Mouse (Mus musculus) MEL-GATA-1-ER (cell line): ENCODE measurements around the gene Pxmp2.
A peak's percentile ranks its signal among the peaks of the same experiment; 100 is the strongest.

Experiments used
- DNase-seq: peaks from one replicate; pipeline ENCODE4 v3.0.0-alpha.2; 2012; ENCODE audit warnings: low read depth; ENCODE audit errors: extremely low read depth

Pxmp2 gene

DNA sequence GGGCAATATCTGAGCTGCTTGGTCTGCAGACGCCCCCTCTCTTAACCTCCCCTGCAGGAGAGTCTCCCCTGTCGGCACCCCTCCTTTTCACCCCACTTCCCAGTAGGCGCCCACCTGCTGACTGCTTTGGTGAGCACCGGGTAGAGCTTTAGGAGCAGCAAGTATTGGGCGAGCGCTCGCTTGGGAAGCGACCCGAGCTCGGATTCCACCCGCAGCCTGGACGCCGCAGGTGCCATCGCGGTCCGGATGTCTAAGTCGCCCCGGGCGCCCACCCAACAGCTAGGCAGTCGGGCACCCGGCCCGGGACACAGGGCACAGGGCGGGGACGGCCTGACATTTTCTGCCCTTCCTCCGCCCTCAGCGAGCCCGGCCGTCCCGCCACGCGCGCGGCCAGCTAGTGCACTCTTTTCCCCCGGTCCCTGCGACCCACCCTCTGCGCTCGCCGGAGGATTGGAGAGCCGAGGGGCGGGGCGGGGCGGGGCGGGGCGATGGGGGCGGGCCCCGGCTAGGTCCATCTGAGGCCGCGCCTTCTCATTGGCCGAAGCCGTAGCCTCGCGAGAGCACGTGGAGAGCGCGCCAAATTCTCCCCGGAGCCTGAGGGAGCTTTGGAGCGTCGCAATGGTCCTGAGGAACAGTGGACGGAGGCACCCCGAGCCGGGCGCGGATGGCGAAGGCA, at the start of gene Pxmp2, which contains the start of gene Pole:
Pxmp2 (minus strand) TSS at position 417 of the 676 bp plus-strand sequence.
Pole (plus strand) TSS at position 537 of the 676 bp plus-strand sequence.
- DNase-seq: peak; percentile 79

DNA sequence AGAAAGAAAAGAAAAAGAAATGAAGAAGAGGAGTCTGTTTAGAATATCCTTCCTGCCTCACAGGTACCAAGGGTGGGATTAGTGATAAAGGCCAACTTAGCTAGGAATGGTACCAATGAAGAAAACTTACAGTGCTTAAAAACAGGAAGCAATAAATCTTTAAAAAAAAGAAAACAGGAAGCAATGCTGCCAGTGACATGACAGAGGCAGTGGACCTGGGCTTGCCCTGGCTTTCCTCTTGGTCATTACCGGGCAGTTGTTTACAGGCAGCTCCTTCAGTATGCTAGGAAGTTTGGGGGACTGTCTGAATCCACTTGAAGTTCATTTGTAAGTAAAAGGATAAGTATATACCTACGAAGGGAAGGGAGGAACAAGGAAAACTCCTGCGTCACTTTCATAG, 44.5 kb upstream of the Pxmp2 start:
- DNase-seq: no peak

DNA sequence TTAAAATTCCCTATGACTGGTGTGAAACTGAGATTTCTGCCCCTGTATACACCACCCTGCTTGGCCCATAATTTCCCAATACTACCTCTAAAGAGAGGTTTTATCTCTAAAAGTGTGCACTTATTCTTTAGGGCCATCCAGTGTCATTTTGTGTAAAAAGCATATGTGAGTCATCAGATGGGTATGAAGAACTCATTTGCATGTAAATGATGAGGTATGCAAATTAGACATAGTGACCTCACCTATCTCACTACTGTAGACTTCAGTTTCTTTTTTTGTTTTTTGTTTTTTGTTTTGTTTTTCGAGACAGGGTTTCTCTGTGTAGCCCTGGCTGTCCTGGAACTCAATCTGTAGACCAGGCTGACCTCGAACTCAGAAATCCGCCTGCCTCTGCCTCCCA, 27.1 kb upstream of the Pxmp2 start:
- DNase-seq: no peak

DNA sequence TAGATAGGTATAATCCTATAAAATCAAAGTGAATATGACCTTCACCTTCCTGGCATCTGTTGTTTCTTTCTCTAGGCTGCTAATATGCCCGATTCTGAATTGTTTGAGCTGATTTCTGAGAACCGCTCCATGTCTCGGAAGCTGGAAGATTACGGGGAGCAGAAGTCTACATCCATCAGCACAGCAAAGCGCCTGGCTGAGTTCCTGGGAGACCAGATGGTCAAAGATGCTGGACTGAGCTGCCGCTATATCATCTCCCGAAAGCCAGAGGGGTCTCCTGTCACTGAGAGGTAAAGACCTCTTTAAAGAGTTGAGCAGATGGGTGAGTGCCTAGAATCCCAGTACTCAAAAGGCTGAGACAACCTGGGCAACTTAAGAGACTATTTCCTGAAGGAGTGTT, 22.9 kb upstream of the Pxmp2 start:
- no peak for DNase-seq

DNA sequence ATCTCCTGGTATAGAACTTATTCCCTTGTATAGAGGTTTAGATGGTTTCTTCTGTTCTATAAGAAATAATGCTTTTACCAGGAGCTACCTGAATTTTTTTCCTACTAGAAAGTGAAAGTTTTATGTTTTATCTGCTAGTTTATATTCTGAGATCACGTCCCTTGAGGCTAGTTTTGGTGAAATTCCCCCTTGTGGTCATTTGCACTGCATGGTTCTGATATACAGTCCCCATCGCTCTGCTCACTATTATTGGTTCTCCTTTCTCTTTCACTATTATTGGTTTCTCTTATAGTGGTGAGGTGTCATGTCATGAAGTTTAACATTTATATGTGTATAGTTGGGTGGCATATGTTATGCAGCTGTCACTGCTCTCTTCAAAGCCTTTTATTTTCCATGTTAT, 14.6 kb upstream of the Pxmp2 start:
- no peak for DNase-seq

DNA sequence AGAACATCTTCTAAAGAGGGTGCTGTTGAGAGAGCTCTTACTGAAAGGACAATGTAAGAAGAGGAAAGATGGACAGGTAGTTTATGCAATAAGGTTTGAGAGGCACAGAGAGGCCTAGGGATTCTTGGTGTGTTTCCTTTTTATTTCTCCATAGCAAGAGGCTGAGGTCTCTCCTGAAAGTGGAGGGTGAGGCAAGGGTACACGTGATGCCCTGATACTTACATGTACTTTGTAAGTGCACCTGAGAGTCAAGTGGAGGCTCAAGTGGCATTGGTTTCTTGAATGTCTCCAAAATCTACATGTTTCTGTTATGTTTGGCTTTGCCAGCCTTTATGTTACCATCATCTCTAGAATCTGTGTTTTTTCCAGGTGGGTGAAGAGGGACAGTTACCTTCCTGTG, 10.7 kb upstream of the Pxmp2 start:
- no peak for DNase-seq

DNA sequence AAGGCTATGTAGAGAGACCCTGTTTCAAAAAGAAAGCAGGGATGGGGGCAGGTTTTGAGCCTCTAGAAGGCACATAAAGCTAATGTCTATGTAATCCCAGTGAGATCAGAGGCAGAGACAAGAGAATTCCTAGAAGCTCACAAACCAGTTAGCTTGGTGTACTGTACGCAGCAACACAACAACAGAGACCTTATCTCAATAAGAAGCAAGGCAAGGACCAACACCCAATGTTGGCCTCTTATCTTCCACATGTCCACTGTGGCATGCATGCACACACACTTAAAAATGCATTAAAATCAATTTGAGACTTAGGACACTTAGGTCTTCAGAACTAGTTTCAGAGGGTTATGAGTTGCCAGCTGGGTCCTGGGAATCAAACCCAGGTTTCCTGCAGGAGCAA, 5.7 kb upstream of the Pxmp2 start:
- DNase-seq: no peak

DNA sequence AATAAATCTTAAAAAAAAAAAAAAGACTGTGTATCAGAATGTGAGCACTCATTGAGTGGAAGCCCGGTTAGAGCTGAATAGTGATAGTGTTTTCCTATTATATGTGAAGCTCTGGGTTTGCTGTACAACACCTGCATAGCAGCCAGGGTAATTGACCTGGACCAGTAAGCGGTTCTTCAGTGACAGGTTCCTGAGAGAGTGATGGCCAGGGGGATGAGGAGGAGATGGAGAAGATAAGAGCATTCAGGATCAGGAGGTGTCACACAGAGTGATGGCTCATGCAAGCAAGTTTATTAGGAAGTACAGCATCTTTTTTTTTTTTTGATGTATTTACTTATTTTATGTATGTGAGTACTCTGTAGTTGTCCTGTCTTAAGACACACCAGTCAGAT, 1.1 kb upstream of the Pxmp2 start:
- peak; percentile 33 for DNase-seq

DNA sequence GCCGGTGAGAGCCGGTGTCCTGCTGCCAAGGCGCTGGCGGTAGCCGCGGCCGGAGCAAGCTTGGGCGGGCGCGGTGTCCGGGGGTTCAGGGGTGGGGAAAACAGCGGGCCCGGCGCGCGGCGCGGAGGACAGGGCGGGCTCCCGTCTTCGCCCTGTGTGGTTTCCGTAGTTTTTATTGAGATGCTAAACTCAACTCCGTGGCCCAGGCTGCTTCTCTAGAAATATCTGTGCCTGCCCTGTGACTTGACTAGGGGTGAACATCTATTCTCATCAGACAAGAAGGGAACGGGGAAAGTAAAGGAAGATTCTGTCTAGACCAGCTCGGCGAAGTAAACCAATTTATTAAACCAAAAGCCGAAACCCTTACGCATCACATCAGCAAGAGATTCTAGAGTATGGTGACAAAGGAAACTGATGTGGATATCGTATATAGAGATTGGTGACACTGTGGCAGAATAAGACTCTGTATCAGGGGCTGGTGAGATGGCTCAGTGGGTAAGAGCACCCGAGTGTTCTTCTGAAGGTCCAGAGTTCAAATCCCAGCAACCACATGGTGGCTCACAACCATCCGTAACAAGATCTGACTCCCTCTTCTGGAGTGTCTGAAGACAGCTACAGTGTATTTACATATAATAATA, 579 bp upstream of the Pxmp2 start:
- DNase-seq: peak; percentile 28

DNA sequence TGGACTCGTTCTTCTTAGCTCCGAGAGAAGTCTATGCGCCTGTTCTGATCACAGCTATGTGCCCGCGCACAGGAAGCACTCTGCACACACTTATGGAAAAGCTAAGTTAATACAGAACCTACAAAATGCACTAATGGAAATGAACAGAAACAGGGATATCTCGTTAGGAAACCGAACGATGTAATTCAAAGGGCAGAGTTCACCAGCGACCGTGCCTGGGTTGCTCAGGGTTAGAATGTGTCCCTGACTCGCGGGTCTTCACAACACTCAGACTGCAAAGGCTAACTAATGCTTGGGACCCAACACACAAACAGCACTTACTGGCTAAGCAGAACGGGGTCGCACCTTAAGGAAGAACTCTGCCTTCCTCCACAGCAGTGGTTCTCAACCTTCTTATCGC, 830 bp downstream of the Pxmp2 start:
- no peak for DNase-seq

DNA sequence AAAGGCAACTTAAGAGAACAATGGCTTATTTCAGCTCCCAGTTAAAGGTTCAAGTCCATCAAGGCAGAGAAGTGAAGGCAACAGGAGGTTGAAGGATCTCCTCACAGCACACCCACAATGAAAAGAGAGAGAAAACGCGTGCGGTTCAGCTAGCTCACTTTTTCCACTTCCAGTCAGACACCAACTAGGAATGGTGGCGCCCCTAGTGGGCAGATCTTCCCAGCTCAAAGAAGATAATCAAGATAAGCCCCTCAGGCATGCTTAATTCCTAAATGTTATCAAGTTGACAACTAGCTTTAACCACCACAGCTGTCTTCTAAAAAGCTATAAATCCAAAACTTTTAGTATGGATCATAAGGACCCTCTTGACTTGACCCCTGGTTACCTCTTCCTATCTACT, 1.4 kb downstream of the Pxmp2 start:
- DNase-seq: peak; percentile 71

DNA sequence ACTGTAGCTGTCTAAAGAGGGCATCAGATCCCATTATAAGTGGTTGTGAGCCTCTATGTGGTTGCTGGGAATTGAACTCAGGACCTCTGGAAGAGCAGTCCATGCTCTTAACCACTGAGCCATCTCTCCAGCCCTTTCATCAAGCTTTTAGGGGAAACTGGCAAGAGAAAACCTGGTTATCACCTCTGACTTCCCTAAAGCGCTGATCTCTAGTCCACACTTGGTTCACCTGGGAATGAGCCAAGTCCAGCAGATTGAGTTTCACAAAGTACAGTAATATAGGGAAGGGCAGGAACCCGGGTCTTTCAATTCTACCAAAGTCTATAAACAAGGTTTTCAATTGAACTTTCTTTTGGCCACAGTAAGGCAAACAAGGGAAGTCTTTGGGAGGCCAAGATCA, 4.0 kb downstream of the Pxmp2 start:
- peak; percentile 35 for DNase-seq

DNA sequence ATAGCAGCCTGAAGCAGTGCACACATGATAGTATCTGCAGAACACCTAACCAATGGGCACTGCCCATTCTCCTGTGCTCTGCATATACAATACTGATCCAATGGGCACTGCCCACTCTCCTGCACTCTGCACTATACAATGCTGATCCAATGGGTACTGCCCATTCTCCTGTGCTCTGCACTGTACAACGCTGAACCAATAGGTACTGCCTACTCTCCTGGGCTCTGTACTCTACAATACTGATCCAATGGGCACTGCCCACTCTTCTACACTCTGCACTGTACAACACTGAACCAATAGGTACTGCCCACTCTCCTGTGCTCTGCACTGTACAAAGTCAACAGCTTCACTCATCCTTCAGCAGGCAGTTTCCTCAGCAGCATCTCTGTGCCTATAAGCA, 9.1 kb downstream of the Pxmp2 start:
- DNase-seq: no peak

DNA sequence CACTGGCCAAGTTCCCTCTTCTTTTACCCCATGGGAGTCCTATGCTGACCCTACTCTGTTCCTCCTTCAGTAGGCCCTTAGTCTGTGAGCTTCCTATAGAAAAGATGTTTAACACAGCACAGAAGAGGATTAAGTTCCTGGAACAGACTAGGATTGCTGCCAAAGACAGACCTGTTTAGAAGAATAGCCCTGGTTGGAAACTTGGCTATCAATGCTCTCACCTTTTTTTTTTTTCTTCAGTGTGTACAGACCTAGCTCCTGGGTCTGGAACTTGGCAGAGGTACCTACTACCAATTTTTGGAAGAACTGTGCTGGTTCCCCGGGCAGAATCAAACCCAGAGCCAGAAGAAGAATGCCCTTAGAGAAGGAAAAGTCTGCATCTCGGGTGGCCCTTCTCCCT, 9.6 kb downstream of the Pxmp2 start:
- no peak for DNase-seq

DNA sequence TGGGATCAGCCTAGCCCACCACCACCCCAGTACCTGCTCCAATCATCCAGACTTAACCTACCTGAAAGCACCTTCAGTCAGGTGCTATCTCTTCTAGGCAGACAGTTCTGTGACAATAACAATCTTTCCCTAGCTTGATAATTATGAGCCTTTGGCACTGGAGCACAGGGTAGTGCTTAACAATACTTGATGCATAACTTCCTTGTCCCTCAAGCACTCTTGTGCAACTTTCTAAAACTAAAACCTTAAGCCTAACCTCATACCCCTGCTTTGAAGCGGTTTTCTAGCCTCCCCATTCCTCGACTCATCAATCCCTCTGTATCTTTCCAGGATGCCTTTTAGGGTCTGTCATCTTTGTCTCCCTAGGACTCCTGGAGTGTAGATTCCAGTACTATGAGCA, 11.1 kb downstream of the Pxmp2 start:
- DNase-seq: no peak

DNA sequence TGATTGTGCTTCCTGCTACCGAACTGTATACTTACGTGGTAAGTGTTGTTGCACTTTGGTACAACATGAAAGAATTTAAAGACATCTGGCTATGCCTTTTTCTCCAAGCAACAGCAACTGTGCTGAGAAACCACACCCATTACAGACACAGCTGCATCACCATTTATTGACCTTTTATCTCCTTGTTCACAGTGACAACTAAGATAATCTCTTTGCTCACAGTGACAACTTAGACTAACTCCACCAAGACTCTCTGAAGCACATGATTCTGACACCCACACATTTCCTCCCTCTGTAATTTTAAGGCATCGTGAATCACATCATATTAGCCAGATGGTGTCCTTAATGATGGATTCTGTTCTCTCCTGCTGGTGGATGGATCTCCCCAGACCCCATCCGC, 11.8 kb downstream of the Pxmp2 start:
- DNase-seq: no peak

DNA sequence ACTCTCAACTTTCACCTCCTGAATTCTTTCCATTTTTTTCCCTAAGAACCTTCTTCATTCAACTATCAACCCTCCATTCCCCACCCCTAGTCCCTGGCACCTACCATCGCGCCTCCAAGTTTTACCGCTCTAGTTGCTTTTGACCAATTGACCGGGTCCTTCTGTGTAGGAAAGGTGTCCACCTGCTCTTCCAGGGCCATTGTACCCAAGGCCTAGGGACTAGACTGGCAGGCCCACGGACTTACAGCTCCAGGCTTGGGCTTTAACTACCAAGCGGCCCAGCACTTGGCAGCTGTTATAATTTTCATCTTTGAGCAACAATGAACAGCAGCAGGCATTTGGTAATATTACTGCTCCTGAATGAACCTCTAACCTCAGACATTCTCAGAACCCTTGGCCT, 15.7 kb downstream of the Pxmp2 start:
- DNase-seq: no peak

DNA sequence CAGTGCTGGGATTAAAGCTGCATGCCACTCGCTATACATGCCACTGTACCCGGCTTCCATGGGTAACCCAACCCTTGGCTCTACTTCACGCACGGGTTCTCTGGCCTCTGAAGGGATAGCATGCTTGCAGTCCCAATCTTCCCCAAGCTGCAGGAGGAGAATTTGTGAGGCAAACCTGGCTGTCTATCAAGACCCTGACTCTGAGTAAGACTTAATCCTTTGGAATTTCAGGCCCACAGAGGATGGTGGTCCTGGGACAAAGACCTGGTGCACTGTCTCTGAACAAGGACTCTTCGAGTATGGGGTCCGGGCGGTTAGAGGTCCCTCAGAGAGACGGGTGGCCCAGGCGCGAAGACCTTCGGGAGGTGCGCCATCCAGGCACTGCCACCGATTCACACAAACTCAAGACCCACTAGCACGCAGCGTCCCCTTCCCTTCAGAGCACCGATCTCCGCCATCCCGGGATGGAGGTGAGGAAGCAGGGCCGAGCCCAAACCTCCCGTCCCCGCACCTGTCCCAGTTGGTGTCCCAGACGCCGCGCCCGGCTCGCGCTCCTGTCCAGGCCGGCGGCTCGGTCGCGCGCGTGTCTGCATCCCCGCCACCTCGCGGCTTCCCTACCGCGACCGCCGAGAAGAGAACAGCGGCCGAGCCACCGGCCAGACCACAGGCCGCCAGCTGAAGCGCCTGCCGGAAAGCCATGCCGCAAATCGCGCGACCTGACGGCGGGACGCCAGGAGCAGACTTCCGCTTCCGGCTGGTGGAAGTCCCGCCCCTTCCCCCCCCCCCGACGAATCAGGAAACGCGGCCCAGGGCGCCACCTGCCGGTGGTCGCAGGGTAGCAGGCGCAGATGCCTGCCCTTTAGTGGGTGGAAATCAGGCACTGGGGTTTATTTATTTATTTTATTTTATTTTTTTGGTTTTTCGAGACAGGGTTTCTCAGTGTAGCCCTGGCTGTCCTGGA, 16.6 kb downstream of the Pxmp2 start, which contains the start of gene Pgam5:
Pgam5 (minus strand) TSS at position 773 of the 961 bp plus-strand sequence.
- DNase-seq: peak; percentile 80

DNA sequence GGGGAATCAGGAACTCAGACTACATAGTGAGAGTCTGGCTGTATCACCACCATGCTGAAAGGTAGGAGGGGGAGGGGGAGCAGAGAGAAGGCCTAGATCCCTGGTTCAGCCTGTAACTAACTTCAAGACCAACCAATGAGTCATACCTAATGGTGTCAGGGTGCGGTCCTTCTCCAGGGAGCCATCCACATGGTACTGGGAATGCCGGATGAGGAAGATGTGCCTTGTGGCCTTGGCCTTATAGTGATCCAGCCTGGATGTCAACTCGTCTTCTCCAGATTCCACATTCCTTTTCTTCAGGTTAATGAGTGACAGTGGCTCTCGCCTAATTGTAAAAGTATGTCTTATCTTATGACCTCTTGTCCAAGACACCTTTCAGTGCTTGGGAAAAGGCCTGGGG, 19.0 kb downstream of the Pxmp2 start:
- no peak for DNase-seq

DNA sequence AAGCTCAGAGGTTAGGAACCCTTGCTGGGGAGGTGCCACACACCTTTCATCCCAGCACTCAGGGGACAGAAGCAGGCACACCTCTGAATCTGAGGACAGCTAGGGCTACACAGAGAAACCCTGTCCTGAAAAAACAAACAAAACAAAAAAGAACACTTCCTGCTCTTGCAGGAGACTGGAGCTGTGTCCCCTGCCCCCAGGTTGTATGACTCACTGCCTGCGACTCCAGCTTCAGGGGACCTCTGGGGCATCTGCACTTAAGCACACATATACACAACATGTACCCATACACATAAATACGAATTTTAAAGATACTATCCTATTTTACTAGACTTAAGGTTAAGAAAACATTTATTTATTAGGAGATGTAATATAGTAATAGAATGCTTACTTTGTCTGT, 41.9 kb downstream of the Pxmp2 start:
- no peak for DNase-seq

DNA sequence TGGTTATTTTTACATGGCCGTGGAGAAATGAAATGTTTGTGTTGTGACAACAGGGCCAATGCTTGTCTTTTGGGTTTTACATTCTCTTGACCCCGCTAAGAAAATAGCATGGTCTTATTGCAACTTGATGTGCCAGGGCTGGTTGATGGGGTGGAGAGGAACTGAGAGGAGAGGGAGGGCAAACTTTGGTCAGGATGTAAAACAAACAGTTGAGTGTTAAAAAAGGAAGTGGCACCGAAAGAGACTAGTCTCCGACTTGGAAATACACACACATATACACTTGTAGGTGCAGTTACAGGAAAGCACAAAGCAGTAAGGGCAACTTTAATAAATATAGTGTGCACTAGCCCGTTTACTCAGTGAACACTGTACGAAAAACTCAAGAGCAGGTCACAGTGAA, 53.6 kb downstream of the Pxmp2 start:
- peak; percentile 38 for DNase-seq

DNA sequence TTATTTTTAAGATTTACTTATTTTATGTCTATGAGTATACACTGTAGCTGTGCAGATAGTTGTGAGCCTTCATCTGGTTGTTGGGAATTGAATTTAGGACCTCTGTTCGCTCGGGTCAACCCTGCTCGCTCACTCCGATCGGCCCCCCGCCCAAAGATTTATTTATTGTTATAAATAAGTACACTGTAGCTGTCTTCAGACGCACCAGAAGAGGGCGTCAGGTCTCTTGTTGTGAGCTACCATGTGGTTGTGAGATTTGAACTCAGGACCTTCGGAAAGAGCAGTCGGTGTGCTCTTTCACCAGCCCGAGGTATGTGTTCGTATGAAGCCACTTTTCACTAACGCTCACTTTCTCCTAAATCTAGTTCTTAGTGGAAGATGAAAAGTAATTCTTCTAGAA, 54.3 kb downstream of the Pxmp2 start:
- DNase-seq: peak; percentile 44
